Mouse (Mus musculus) ES-Bruce4 (cell line): ENCODE data around the gene Zfp704.

Experiments used
- CTCF ChIP-seq: IDR thresholded peaks from one replicate; pipeline ENCODE4 v1.8.1; 2011; ENCODE audit warnings: low read depth, low read length
- POLR2A ChIP-seq: IDR thresholded peaks from one replicate; pipeline ENCODE4 v1.8.1; 2011; ENCODE audit warnings: low read length; ENCODE audit not compliant: insufficient read depth

- no peak for TF ChIP-seq POLR2A
- TF ChIP-seq CTCF: no peak
Measured at GRCm38 (mm10) chr3:9543916-9544315, 66.0 kb downstream of the Zfp704 start.
